Mouse (Mus musculus) heart, postnatal 0 days (tissue): ENCODE measurements around the gene Ddx58. TPM values are rescaled to one million over a fixed set of nuclear protein-coding genes. Genes with fewer than 3 reads are reported as not detected.

Source experiments
- ATAC-seq: fragments of 200-750 bp; cut with Nextera tagmentation; 2 replicates; pipeline ENCODE4 v1.8.0; 2017; ENCODE audit warnings: low read depth, moderate number of reproducible peaks, moderate library complexity; ENCODE audit not compliant: insufficient read depth
- DNase-seq: peaks from one replicate; pipeline ENCODE4 v3.0.0-alpha.2; 2016; ENCODE audit warnings: low spot score
- H3K27ac ChIP-seq: fragments of 300-500 bp; sonication (generic); 2 replicates; pipeline ENCODE4 v1.5.1; 2014; ENCODE audit warnings: low read depth, mild to moderate bottlenecking
- H3K27me3 ChIP-seq: fragments of 300-500 bp; sonication (generic); 2 replicates; pipeline ENCODE4 v1.6.1; 2014; ENCODE audit warnings: low read length, mixed read lengths; ENCODE audit not compliant: control insufficient read depth, insufficient read depth
- H3K36me3 ChIP-seq: fragments of 300-500 bp; sonication (generic); replicated peaks from 2 replicates; pipeline ENCODE4 v1.6.1; 2014; ENCODE audit warnings: low read length, mixed read lengths; ENCODE audit not compliant: control insufficient read depth, insufficient read depth
- H3K4me1 ChIP-seq: fragments of 300-500 bp; sonication (generic); 2 replicates; pipeline ENCODE4 v1.6.1; 2014; ENCODE audit warnings: antibody characterized with exemption; ENCODE audit not compliant: control insufficient read depth, insufficient read depth
- H3K4me2 ChIP-seq: fragments of 300-500 bp; sonication (generic); 2 replicates; pipeline ENCODE4 v1.6.1; 2014; ENCODE audit warnings: low read depth, mild to moderate bottlenecking, low read length, moderate library complexity
- H3K4me3 ChIP-seq: fragments of 300-500 bp; sonication (generic); 2 replicates; pipeline ENCODE4 v1.5.1; 2014; ENCODE audit warnings: low read depth, low read length
- H3K9ac ChIP-seq: fragments of 300-500 bp; sonication (generic); replicated peaks from 2 replicates; pipeline ENCODE4 v1.6.1; 2014; ENCODE audit warnings: low read depth, low read length, mixed read lengths
- H3K9me3 ChIP-seq: fragments of 300-500 bp; sonication (generic); replicated peaks from 2 replicates; pipeline ENCODE4 v1.6.1; 2016; ENCODE audit warnings: low read length; ENCODE audit not compliant: control insufficient read depth
- CTCF ChIP-seq: IDR thresholded peaks from 2 replicates; pipeline ENCODE4 v1.5.1; 2016; ENCODE audit warnings: antibody characterized with exemption, control low read depth, low read depth
- EP300 ChIP-seq: IDR thresholded peaks from 2 replicates; pipeline ENCODE4 v1.6.1; 2016; ENCODE audit warnings: antibody characterized with exemption, low read depth
- WGBS: fragments of 180-500 bp; shearing (Covaris S2); extraction: QIAGEN DNeasy Blood & Tissue Kit; methylation state at CpG from one replicate; pipeline ENCODE4 v1.1.7; 2014; 5-methylcytosine and 5-hydroxymethylcytosine counted together
- polyA plus RNA-seq: library from polyadenylated mRNA; unstranded; fragments of >200 nt; fragmentation: Nextera tagmentation; extraction: Ambion mirVana; gene quantifications from 2 replicates; pipeline ENCODE4 v1.2.1, GENCODE M21; 2015
- total RNA-seq: library from RNA; depleted of rRNA; stranded (reverse); fragments of >200 nt; gene quantifications from 2 replicates; pipeline ENCODE4 v1.2.3, GENCODE M21; 2014; ENCODE audit warnings: low replicate concordance

The Ddx58 gene
- total and polyA plus RNA-seq, 2 experiments from 2014 or later = 6.7 to 17.5 TPM

DNA sequence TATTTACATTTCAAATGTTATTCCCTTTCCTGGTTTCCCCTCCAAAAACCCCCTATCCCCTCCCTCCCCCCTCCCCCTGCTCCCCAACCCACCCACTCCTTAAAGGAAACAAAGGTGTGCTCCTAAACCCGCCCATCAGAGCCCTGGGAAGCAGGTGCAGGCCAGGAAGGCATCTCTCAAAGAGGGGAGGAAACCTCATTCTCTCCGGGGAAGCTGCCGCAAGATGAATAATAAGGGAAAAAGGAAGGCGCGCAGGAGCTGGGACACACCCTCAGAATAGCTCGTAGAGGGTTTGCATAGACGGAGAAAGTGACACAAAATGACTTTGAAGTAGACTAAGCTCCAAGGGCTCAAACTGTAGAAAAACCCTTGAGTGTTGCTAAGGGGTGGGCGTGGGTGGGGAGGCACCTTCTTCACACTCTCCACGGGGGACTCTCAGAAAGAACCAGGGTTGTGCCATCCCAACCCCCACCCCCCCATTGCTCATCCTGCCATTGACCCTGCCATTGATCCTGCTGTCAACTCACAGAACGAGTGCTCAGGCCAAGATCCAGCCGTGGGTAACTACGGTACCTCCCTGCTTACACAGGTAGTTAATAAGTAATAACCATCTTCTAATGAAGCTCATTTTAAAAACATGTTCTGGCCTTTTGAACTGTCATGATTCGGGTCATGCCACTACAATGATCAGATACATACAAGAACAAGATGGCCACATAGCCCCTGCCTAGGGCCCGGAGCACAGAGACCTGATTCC is 18.4 kb downstream of the Ddx58 start:
- H3K4me2 ChIP-seq = no peak overlapping the region; the same call in 1 of the 2 replicates
- DNase-seq (no peak), ATAC-seq (no peak)
- no peaks in the 10 kb centered on the region for H3K9me3 ChIP-seq
- no peak overlapping the region for H3K9ac ChIP-seq
- H3K27ac ChIP-seq = no peak overlapping the region
- WGBS = 46% methylated on average over 14 of the region's 14 CpGs
- H3K27me3 ChIP-seq = no peaks in the 10 kb centered on the region
- no peak overlapping the region for H3K4me3 ChIP-seq
- peaks cover 53% of the 10 kb centered on the region for H3K36me3 ChIP-seq
- no peaks in the 10 kb centered on the region for H3K4me1 ChIP-seq
- TF ChIP-seq EP300 (no peak), CTCF (no peak)

DNA sequence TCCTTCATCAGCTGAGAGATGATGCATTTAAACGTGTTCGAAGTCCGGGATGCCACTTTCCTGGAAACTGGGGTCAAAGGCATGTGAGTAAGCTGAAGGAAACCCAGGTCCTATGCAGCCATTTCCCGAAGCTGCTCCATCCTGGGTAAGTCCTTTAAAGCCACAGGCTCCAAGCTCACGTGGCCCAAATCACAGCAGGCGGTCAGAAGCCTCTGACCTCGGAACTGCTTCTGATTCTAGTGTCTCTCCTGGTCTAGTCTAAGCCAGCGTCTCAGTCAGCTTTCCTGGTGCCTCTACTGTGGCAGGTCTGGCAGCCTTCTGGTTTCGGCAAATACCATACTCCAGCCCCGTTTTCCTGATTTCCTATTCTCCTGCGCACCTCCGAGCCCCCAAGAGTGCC is 19.2 kb downstream of the Ddx58 start:
- no peaks in the 10 kb centered on the region for H3K27me3 ChIP-seq
- H3K4me1 ChIP-seq = no peaks in the 10 kb centered on the region
- DNase-seq (no peak), ATAC-seq (no peak)
- H3K36me3 ChIP-seq = peaks cover 55% of the 10 kb centered on the region
- no peak overlapping the region for H3K4me3 ChIP-seq
- no peak overlapping the region for H3K27ac ChIP-seq
- no peaks in the 10 kb centered on the region for H3K9me3 ChIP-seq
- peak overlapping the region; percentile 34; the same call in 1 of the 2 replicates for H3K4me2 ChIP-seq
- 27% methylated on average over 12 of the region's 12 CpGs for WGBS
- no peak overlapping the region for H3K9ac ChIP-seq
- TF ChIP-seq CTCF = no peak
- TF ChIP-seq EP300 = no peak

DNA sequence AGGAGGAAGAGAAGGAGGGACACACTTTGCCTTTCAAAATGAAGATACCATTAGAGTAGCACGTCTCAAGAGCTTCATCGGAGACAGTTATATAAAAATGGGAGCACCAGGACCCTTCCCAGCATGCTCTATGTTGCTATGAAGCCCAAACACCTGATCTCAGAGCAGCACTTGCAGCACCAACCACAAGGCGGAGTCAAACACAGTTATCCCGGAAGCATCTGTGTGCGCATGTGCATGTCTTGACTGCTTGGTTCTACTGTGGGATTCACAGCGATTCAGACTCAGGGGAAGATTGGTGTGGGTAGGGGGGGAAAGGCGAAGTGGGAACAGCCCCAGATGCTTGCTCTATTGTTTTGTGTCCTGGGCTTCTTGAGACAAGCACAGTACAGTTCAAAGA is 21.2 kb downstream of the Ddx58 start:
- DNase-seq (peak; percentile 36), ATAC-seq (no peak)
- WGBS = 69% methylated on average over 7 of the region's 7 CpGs

DNA sequence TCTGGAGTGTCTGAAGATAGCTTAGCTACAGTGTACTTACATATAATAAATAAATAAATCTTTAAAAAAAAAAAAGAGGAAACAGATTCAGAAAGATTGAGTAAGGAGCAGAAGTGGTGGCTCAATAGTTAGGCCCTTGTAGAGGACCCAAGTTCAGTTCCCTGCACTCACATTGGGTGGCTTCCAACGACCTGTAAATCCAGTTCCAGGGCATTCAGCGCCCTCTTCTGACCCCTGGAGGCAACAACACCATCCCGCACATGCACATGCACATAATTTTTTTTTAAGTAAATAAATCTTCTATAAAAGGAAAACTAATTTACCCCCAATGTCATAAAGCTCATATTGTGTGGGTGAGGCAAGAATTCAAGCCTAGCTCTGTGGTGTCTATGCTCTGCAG is 21.7 kb downstream of the Ddx58 start:
- no peak overlapping the region for H3K27ac ChIP-seq
- H3K4me3 ChIP-seq = no peak overlapping the region
- TF ChIP-seq CTCF (no peak), EP300 (no peak)
- H3K27me3 ChIP-seq = no peaks in the 10 kb centered on the region
- no peaks in the 10 kb centered on the region for H3K9me3 ChIP-seq
- no peaks in the 10 kb centered on the region for H3K4me1 ChIP-seq
- no peak for ATAC-seq
- no peak overlapping the region for H3K4me2 ChIP-seq
- H3K9ac ChIP-seq = no peak overlapping the region
- WGBS = 56% methylated on average over 3 of the region's 3 CpGs
- peaks cover 40% of the 10 kb centered on the region for H3K36me3 ChIP-seq
- DNase-seq = no peak

More for the DNA sequence above, 21.2 kb downstream of the Ddx58 start:
- Histone ChIP-seq H3K4me1 (no peaks in the 10 kb centered on the region), H3K36me3 (peaks cover 40% of the 10 kb centered on the region), H3K27me3 (no peaks in the 10 kb centered on the region), H3K9me3 (no peaks in the 10 kb centered on the region), H3K27ac (no peak overlapping the region), H3K4me2 (no peak overlapping the region), H3K9ac (no peak overlapping the region), H3K4me3 (no peak overlapping the region)
- TF ChIP-seq CTCF (peak; percentile 62), EP300 (no peak)

DNA sequence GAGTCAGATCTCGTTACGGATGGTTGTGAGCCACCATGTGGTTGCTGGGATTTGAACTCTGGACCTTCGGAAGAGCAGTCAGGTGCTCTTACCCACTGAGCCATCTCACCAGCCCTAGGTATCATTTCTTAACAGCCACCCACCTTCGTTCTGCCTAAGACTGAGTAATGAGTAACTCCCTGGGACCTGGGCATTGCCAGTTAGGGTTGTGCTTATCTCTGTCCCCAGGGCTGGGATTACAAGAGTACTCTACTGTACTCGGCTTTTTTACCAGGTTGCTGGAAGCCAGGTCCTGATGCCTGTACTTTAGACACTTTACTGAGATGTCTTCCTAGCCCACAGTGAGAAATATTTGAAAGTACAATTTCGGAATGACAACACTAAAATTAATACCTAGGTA is 27.5 kb downstream of the Ddx58 start:
- no peak overlapping the region for H3K4me2 ChIP-seq
- H3K4me1 ChIP-seq = no peaks in the 10 kb centered on the region
- WGBS = 85% methylated on average over 4 of the region's 6 CpGs
- no peak overlapping the region for H3K9ac ChIP-seq
- peaks cover 36% of the 10 kb centered on the region for H3K36me3 ChIP-seq
- TF ChIP-seq EP300 (no peak), CTCF (no peak)
- H3K9me3 ChIP-seq = no peaks in the 10 kb centered on the region
- no peak for DNase-seq
- ATAC-seq = no peak
- no peak overlapping the region for H3K27ac ChIP-seq
- H3K27me3 ChIP-seq = no peaks in the 10 kb centered on the region
- no peak overlapping the region for H3K4me3 ChIP-seq

DNA sequence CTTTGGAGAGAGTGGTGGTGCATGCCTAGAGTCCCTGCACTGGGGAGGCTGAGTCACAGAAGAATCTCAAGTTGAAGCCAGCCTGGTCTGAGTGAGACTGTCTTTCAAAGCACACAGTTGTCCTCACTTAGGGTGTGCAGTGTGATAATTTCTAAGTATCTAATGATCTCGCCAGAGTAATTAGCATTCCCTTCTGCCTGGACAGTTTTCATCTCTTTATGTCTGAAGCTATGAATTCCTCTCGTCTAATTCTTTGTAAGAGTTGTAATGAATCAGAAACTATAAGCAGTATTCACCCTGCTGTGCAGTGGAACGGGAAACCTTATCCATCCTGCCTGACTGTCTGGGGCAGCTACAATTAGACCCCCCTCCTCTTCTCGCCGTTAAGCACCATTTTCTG is 31.9 kb downstream of the Ddx58 start:
- DNase-seq (no peak), ATAC-seq (no peak)
- Histone ChIP-seq H3K36me3 (peaks cover 52% of the 10 kb centered on the region), H3K9me3 (no peaks in the 10 kb centered on the region), H3K4me3 (no peak overlapping the region), H3K27ac (no peak overlapping the region), H3K4me2 (no peak overlapping the region), H3K27me3 (no peaks in the 10 kb centered on the region), H3K4me1 (no peaks in the 10 kb centered on the region), H3K9ac (no peak overlapping the region)
- WGBS = 80% methylated on average over 5 of the region's 5 CpGs
- TF ChIP-seq EP300 = no peak
- no peak for TF ChIP-seq CTCF
